Mouse (Mus musculus) adrenal gland, adult 2 months (tissue): ENCODE measurements around the gene Abi1. TPM values are rescaled to one million over a fixed set of nuclear protein-coding genes. Genes with fewer than 3 reads are reported as not detected.
"Not testable (repeated sequence)": the region's sequence is repeated elsewhere in the genome, so short reads cannot be mapped to it uniquely, and the experiment has no call there.

Experiments used
- DNase-seq: peaks from one replicate; pipeline ENCODE4 v3.0.0; 2021
- polyA plus RNA-seq: library from polyadenylated mRNA; depleted of rRNA; stranded (reverse); fragments of >200 nt; gene quantifications from 2 replicates; pipeline ENCODE4 v1.2.3, GENCODE M21; 2012
- total RNA-seq, 2 experiments: library from RNA; stranded (reverse); gene quantifications; 2 replicates each; pipeline ENCODE4 v1.2.3; 2021

Gene Abi1
- total and polyA plus RNA-seq, 3 experiments = 64.9 to 91.1 (median 90.6) TPM

DNA sequence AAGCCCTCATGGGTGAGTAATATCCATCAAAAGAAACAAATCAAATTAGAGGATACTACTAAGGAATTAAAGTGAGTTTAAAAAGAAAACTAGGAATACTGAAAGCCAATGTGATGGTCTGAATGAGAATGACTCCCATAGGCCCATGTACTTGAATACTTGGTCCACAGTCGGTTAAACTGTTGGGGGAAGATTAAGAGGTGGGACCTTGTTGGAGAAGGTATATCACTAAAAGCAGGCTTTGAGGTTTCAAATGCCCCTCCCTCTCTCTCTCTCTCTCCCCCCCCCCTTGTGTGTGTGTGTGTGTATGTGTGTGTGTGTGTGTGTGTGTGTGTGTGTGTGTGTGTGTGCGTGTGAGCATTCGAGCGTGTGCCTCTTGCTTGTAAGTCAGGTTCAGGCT, 9.4 kb downstream of the Abi1 start:
- DNase-seq = no peak

DNA sequence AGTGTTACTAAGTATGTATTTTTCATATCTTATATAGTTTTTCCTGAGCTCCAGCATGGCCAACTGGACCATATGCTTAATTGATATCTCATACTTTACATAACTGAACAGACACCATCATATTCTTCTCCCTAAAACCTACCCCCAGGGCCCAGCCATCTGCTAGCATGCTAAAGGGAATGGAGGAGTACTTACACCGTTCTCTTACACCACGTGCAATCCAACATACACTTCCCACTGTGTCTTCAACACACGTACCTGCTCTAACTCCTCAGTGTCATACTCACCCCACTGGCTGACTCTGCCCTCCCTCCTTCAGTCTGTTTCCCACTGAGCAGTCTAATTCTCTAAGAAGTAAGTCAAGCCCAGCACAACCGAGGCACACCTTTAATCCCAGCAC, 11.2 kb downstream of the Abi1 start:
- no peak for DNase-seq

DNA sequence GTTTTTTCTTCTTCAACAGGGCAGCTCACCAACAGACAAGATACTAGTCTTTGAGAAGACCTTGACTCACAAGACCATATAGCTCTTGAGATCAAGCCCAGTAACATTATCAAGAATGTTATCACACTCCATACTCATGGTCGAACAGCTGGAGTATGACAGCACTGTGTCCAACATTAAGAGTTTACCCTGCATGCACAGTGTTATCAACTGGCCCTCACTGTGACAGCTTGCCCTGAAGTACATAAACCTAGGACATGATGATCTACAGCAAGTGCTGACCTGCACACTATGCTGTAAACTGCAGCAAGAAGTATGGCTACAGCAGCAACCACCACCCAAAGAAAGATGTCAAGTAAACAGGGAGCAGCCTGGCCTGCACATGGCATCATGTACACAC, 13.7 kb downstream of the Abi1 start:
- DNase-seq = no peak

DNA sequence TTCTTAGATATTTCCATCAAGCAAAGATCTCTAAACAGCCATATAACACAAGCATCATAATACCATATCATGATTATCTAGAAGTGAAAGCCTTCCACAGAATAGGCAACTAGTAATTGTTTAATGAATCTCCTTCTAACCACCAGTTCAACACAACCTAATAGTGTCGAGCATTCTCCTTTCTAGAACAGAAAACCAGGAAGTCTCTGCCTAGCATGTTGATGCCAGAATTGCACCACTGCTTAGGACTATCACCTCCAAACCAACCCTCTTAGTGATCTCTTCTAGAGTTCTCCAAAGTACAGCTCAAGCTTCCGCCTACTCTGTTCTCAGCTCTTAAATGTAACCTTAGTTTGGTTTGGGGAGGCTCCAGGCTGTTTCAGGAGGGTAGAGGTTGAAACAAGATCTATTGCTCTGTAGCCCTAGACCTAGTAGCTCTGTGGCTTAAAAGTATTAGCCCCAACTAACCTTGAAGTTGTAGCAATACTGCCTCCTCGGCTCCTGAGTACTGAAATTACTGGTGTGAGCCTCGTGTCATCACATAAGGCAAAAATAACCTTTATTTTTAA, 16.2 kb downstream of the Abi1 start:
- DNase-seq = no peak

DNA sequence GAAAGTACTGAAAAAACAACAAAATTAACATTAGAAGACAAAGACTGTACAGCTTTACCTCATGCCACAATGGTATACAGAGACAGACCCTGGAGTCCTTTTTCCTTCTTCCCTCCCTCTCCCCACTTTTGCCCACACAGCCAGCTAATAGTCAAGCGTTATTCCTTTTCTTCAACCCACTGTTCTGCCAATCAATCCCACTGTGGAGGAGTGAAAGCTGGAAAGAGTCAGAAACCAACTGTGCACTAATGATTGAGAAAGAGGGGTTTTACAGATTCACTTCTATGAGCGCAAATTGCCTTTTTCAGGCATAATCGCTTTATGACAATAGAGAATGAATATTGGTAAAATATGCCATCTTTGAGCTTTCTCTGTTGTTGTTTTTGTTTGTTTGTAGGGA, 17.0 kb downstream of the Abi1 start:
- DNase-seq = no peak

DNA sequence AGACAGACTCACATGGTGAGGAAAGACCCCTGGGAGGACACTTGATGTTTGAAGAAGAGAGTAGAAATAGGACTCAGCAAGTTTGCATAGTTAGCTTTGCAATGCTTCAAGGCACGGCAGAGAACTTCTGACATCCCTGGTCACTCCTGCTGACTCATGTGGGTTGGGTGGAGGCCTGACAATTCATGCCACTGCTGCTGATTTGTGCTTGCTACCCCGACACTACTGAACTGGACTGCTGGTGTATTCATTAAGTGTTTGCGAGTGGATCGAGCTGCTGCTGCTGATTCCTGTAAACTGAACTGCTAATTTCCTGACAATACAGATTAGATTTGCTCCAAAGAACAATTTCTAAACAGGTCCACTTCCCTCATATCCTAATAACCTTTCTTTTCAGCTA, 18.3 kb downstream of the Abi1 start:
- DNase-seq = peak; percentile 80

DNA sequence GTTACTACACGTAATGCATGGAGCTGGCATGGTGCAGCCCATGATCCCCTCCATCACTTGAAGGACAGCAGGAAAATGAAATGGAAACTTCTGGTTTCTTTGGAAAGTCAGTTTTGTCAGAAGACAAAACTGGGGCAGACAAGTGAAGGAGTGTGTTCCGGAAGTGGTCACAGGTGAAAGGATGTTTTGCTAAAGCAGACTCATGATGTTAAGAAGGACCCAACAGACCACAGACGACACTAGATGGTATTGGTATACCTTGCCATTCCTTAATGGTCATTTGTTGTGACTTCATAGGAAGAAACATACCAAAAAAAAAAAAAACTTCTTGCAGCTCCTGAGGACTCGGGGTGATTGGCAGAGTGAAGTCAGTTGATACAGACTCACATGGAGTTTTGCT, 18.7 kb downstream of the Abi1 start:
- no peak for DNase-seq

DNA sequence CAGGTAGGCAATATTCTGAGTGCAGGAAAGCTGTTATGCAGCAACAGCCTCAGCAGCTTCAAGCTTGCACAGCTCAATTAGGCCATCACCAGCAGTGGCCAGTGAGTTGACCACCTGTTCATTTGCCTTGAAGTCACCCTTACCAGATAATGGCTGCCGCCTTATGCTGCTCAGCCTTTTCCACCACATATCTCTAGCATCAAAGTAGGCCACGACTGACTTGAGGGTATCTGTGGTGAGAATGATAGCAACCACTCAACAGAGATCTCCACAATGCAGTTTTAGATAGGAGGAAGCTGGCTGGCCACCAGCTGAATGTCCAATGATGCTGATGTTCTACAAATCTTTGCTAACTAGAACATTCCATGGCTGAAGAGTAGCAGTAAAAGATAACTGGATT, 20.9 kb downstream of the Abi1 start:
- no peak for DNase-seq

DNA sequence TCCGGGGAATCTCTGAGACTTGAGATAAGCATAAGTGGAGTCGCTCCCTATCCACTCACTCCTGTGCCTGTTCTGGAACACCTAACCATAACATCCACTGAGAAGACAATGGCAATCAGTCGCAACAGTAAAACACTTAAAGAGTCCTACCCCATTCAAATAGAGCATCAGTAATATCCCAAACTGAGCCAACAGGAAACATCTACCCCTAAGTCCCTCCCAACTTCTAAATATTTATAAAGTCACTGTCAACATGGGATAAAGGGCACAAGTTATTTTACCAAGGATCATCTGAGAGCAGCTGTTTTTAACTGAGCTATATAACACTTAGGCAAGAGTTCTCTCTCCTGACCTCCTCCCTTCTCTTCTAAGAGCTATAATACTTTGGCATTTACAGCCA, 23.9 kb downstream of the Abi1 start:
- no peak for DNase-seq

DNA sequence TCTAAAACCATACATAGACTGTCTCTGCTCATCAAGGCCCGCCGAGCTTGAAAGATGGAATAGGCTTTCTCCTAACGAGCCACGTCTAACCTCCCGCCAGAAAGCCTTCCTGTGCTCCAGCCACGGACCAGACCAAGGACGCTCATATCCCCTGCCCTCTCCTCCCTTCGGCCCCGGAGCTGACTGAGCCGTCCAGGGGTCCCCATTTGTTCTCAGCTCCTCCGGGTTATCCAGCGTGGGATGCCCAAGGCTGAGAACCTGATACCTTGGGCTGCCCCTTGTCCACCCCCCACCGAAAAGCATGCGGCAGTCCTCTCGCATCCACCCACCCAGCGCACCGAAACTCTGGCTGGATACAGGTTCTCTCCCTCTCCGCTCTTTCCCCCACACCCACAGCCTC, 24.7 kb downstream of the Abi1 start:
- no peak for DNase-seq

DNA sequence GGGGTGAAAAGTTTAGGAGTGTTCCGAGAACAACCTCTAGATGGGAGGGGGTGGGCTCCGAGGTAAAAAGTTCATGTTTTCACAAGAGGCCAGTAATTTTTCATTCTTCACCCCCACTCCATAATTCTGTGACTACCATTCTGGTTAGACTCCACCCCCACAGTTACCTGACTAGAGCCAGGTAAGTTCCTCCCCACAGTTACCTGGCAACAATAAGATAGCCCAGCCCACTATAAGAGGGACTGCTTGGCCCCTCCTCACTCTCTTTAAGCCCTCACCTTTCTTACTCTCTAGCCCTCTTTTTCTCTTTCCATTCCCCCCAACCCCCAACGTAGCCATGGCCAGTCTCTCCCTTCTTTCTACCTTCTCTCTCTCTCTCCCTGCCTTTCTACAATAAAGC, 25.1 kb downstream of the Abi1 start:
- DNase-seq = not testable (repeated sequence)

DNA sequence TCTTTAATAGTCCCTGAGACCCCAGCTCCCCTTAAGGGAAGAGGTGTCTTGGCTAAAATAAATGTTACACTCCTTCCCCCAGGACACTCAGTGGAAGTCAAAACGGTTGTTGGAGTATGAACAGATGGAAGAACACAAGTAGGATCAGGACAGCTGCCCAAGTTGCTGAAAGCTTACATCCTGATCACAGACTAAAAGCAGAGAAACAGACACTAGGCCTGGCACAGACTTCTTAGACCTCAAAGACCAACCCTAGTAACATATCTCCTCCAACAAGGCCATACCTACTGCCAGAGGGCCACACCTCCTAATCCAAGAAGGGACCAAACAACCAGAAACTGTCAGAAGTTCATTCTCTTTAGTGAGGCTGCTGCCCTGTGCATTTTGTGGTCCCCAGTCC, 31.8 kb downstream of the Abi1 start:
- DNase-seq = no peak

DNA sequence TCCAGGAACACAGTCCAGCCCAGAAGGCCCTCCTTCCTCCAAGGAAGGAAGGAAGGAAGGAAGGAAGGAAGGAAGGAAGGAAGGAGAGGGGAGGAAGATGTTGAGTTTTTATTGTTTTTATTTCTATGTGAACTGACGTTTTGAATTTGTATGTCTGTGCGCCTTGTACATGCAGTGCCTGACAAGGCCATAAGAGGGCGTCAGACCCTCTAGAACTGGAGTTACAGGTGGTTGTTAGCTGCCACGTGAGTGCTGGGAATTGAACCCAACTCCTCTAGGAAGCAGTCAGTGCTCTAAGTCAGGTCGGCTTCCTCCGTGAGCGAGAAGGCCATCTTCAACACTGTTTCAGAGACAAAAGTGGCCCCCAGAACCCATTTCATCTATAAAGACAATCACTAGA, 32.5 kb downstream of the Abi1 start:
- DNase-seq = no peak

DNA sequence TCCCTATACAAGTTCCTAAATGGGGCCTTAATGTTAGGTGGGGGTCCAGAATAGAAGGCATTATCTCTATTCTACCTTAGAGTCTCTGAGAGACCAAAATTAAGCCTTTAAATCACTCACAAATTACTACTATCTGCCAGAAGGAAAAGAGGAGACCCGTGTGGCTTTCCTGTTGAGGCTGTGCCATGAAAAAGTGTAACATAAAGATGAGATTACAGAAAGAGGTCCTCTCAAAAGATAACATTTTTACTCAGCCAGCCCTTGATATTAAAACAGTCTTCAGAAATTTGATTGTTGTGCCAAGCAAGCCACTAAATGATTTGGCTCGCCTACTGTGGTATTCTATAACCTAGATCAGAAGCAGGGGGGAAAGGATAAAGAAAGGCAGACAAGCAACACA, 32.9 kb downstream of the Abi1 start:
- no peak for DNase-seq

DNA sequence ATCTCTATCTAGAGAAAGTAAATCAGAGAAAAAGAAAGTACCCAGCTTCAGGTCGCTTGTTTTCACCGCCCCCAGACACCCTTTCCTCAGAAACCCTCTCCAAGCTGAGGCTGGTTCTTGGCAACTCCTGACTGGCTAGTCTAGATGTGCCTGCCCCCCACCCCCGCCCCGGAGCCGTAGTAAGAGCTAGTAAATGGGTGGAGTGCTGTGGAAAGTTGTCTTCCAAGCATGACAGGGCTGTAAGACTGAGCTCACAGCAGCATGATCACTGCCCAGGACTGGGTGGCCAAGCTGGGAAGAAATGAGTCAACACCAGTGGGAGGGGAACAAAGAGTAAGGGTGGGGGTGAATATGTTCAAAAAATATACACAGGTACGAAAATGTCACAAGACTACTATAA, 33.8 kb downstream of the Abi1 start:
- DNase-seq = peak; percentile 48

DNA sequence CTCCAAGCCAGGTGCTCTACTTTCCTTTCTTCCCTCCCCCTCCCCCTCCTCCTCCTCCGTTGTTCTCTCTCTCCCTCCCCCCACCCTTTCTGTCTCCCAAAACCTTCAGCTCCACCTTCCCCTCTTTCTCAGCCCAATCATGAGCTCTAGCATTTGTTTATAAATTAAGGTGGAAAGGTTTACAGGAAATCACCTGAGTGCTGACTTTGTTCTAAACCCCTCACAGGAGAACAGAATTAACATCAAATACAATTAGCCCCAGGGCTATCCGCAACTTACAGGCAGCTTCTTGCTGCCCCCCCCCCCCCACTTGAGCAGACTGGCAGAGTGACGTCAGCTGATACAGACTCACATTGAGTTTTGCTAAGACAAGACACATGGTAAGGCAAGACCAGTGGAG, 37.4 kb downstream of the Abi1 start:
- no peak for DNase-seq

DNA sequence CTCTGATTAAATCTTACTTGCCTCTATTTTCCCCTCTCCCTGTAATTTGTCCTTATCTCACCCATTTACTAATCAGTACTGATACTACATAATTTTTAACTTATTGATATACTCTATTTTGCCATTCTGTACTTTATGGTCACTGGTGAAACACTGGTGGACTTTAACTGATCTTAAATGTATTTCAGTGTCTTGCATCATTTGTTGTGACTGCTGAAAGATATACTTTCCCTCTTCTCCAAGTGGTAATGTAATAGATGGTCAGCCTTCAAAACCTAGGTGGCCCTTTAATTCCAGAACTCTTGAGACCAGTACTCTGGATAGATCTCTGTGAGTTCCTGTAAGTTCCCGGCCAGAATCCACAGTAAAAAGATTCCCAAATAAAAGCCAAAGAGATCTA, 40.4 kb downstream of the Abi1 start:
- DNase-seq = no peak

DNA sequence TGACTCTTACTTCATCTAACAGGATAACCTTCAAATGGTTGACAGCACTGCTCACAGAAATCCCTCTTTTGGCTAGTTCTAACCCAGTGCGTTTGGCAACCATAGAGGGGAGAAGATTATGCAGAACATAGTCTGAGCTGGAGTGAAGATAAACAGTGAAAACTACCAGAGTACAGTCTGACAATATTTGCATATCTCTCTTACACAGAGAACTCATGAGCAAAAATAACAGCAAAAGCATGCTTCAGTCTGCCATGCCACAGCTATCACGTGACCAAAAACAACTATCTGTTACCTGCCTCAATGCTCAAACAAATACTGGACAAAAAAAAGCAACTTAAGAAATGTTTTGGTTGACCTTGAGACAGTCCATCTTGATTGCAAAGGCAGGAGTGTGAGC, 41.2 kb downstream of the Abi1 start:
- DNase-seq = no peak

DNA sequence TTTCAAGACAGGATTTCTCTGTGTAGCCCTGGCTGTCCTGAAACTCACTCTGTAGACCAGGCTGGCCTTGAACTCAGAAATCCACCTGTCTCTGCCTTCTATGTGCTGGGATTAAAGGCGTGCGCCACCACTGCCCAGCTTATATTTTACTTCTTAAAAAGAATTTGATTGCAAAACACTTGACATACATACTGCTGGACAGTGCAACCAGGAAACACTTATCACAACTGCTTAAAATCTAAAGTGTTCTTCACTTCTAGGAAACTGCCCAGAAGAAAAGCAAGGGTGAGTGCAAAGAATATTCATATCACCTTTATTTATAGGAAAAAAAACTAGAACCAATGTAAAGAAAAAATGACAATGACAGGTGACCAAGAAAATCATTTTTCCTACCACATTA, 42.0 kb downstream of the Abi1 start:
- DNase-seq = no peak

DNA sequence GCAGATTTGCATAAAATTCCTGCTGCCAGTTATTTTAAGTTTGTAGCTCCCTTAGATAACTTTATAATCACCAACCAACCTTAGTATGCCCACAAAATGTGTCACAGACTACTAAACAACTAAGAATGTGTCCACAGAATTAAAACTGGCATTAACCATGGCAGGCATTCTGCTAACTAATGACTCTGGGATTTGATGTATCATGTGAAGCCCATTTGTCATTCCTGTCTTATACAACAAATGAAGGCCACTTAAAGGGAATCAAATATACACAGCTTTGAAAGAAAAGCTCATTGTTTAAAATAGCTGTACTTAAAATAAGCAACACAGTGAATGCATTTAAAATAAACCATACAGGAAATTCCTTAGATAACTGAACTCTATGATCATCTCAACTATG, 44.0 kb downstream of the Abi1 start:
- no peak for DNase-seq

DNA sequence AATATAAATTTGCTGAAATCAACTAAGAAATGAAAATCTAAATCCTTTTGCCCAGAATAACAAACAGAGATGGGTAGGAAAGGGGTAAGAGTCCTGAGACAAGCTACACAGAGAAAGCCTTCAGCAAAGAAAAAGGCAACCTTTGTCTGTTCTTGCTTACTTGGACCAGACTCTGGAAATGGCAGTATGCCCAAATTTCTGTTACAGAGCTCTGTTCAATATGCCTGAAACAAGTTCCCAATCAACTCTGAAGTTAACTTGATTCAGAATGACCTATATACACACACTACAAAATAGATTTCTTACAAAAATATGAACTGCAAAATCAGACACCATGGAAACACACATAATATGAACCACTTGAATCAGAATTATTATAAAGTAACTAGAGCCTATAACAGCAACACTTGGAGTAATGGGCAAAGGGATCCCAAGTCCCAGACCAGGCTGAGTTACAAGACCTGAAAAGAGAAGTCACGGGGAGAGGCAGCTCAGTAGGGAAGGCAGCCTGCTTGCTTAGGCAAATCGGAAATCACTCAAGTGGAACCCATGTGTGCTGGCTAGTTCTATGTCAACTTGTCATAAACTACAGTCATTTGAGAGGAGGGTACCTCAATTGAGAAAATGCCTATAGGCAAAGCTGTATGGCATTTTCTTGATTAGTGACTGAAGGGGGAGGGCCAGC, 53.9 kb downstream of the Abi1 start:
- no peak for DNase-seq

DNA sequence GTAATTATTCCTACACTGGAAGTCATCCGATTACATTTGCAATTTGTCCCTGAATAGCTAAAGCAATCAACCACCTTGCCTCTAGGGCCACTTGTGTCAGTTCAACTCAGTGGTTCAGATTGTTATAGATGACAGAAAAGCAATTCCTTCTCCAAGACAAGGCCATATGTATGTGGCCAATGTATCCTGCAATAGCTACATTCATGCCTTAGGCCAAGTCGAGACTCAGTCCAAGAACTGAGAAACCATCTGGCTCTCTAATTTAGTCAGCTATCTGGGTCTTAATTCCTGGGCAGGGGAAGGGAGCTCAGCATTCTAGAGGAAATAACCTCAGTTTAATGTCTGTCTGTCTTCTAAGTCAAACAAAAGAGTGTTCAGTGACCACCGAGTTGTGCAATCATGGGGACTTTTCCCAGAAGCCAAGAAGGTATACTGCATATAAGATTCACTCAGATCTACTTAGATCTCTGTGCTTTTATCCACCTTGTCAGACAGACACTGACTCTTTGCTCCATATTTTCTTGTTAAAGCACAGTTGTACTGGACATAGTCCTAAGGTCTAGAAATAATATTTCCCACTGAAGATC, 62.6 kb downstream of the Abi1 start:
- no peak for DNase-seq

DNA sequence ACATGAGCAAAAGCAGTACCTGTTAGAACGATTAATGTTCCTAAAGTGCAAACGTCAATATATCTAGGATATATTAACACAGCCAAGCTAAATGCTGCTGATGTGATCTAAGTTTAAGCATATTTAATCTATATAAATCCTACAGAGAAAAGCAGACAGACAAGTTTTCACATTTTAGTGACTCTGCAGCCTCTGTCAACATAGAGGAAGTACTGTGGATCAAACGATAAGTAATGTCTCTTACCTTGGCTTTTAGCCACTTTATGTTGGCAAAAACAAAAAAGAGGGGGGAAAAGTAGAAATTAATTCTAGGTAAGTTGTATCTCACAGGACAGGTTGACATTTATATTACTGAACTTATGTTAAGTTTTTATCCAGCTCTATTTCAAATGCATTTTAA, 77.1 kb downstream of the Abi1 start:
- DNase-seq = no peak

DNA sequence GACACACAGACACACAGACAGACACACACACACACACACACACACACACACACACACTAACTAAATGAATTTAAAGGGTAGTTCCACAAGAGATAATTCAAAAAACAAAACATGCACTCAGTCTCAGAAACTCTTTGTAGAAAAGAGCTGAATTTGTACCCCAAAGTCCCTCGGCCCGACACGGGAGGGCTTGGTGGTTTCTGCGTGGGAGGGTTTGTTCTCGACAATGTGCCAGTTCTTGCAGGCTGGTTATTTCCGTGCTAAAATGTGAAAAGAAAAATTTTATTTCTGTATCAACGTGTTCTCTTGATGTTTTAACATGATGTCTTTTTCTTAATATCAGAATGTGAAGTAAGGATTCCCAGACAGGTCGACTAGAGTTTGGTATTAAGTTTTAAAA, 77.8 kb downstream of the Abi1 start:
- DNase-seq = no peak
